Mouse (Mus musculus): ENCODE measurements around the gene Vps41.

The Vps41 gene

GRCm38 (mm10) chr13:18875321-18875720 lies 158.2 kb downstream of the Vps41 start:
- no peak for DNase-seq (ENCODE audit: extremely low spot score)

- DNase-seq (ENCODE audit: extremely low spot score): no peak
Measured at GRCm38 (mm10) chr13:18892910-18893309, 175.8 kb downstream of the Vps41 start.

- no peak for DNase-seq (ENCODE audit: extremely low spot score)
Measured at GRCm38 (mm10) chr13:18896789-18897188, 179.7 kb downstream of the Vps41 start.

GRCm38 (mm10) chr13:18903623-18904022 lies 186.5 kb downstream of the Vps41 start:
- DNase-seq (ENCODE audit: extremely low spot score): no peak

GRCm38 (mm10) chr13:18914774-18915173 lies 197.7 kb downstream of the Vps41 start:
- no peak for DNase-seq (ENCODE audit: extremely low spot score)
